Mouse (Mus musculus): ENCODE data around the gene Pde4c.

DNA sequence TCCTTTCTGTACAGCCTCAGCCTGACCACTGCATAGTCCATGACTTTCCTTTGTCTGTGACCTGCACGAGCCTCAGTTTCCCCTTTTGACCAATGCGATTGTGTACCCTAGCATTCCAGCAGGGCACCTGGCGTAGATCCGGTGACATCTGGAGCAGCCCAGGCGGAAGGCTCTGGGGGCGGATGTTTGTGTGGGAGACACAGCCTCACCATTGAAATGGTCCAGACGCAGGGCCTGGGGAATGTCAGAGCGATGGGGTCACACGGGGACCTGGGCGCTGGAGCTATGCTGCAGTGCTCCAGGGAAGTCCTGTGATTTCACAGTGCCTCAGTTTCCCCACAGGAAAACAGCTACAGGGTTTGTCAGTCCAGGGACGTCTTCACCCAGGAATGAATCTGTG is 18.7 kb downstream of the Pde4c start:
- TF ChIP-seq GATA1 (IDR thresholded peaks at IDR 0.05; ENCODE audit: low read length) (no peak), TAL1 (IDR thresholded peaks at IDR 0.05; ENCODE audit: low read length) (no peak)

Measured in erythroblast, embryonic 14.5 days (primary cell).